Comparison of ENCODE assay signal across 25 mouse cellular contexts in the genomic region with DNA sequence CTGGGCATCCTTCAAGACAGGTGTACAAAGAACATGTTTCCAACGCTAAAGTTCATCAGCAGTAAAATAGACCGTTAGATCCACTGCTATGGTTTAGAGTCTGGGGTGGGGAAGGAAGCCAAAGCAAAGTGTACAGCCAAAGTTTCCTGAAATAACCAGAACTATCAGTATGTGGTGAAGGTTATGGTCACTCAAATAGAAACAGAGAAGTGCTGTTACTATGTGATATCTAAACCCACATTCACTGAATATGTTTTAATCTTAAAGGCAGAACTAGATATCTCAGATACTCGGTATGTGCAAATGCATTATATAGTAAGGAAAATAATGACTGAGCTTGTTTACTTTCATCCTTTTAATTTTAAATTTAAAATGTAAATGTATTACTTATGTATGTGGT.
"Had no signal": no experiment of that assay in that cellular context is flagged by ENCODE, and none has a peak within 500 bp of the region (broad histone marks: within the 10 kb centered on the region; RNA-seq: fewer than 3 reads in every experiment).

No protein-coding gene starts in this region.

- H3K27me3 ChIP-seq: embryonic facial prominence, embryonic 12.5 days; embryonic facial prominence, embryonic 13.5 days; embryonic facial prominence, embryonic 15.5 days; forebrain, embryonic 12.5 days; forebrain, embryonic 13.5 days; forebrain, embryonic 15.5 days had no signal

- H3K27ac ChIP-seq: embryonic facial prominence, embryonic 10.5 days; embryonic facial prominence, embryonic 12.5 days; embryonic facial prominence, embryonic 13.5 days; embryonic facial prominence, embryonic 15.5 days; forebrain, embryonic 10.5 days; forebrain, embryonic 12.5 days; forebrain, embryonic 13.5 days; forebrain, embryonic 15.5 days; gastrocnemius, adult 2 months; heart, adult 2 months; heart, embryonic 10.5 days had no signal

- DNase-seq: cerebellum, adult 9-11 months; cerebellum, postnatal 10 days; cerebellum, postnatal 14 days; cerebellum, postnatal 25 days; cerebellum, postnatal 36 days; embryo, embryonic 11 days; forebrain, postnatal 0 days; gastrocnemius, adult 2 months; gastrocnemius, postnatal 10 days; gastrocnemius, postnatal 14 days; gastrocnemius, postnatal 25 days; gastrocnemius, postnatal 36 days; heart, adult 11 months; heart, adult 18-20 months; heart, adult 2 months had no signal

- H3K9ac ChIP-seq: embryonic facial prominence, embryonic 12.5 days; embryonic facial prominence, embryonic 13.5 days; embryonic facial prominence, embryonic 15.5 days; forebrain, embryonic 12.5 days; forebrain, embryonic 13.5 days; forebrain, embryonic 15.5 days; forebrain, postnatal 0 days had no signal

- H3K36me3 ChIP-seq: embryonic facial prominence, embryonic 10.5 days; embryonic facial prominence, embryonic 12.5 days; embryonic facial prominence, embryonic 13.5 days; embryonic facial prominence, embryonic 15.5 days; forebrain, embryonic 10.5 days; forebrain, embryonic 12.5 days; forebrain, embryonic 15.5 days; heart, embryonic 10.5 days had no signal

- H3K9me3 ChIP-seq: embryonic facial prominence, embryonic 10.5 days; embryonic facial prominence, embryonic 12.5 days; embryonic facial prominence, embryonic 13.5 days; embryonic facial prominence, embryonic 15.5 days; forebrain, embryonic 10.5 days; forebrain, embryonic 12.5 days; forebrain, embryonic 13.5 days; forebrain, embryonic 15.5 days; heart, embryonic 10.5 days had no signal

- H3K4me3 ChIP-seq: embryonic facial prominence, embryonic 10.5 days; embryonic facial prominence, embryonic 12.5 days; embryonic facial prominence, embryonic 13.5 days; embryonic facial prominence, embryonic 15.5 days; erythroblast, embryonic 14.5 days; forebrain, embryonic 10.5 days; forebrain, embryonic 12.5 days; forebrain, embryonic 13.5 days; forebrain, embryonic 15.5 days; gastrocnemius, adult 2 months; heart, adult 2 months; heart, embryonic 10.5 days had no signal

- H3K4me1 ChIP-seq: embryonic facial prominence, embryonic 10.5 days; embryonic facial prominence, embryonic 12.5 days; embryonic facial prominence, embryonic 13.5 days; embryonic facial prominence, embryonic 15.5 days; forebrain, embryonic 12.5 days; forebrain, embryonic 13.5 days; forebrain, embryonic 15.5 days; heart, embryonic 10.5 days had no signal
